Mouse (Mus musculus) heart, embryonic 16.5 days (tissue): Measurements from ENCODE around the gene Gm14327. TPM values are rescaled to one million over a fixed set of nuclear protein-coding genes. Genes with fewer than 3 reads are reported as not detected.
"Not testable (repeated sequence)": the region's sequence is repeated elsewhere in the genome, so short reads cannot be mapped to it uniquely, and the experiment has no call there.

Experiments
- ATAC-seq: fragments of 200-750 bp; cut with Nextera tagmentation; replicated peaks from 2 replicates; pipeline ENCODE4 v1.8.0; 2017; ENCODE audit warnings: moderate number of reproducible peaks; ENCODE audit not compliant: insufficient read depth, low FRiP score; ENCODE audit errors: extremely low read depth
- H3K27ac ChIP-seq: fragments of 300-500 bp; sonication (generic); 2 replicates; pipeline ENCODE4 v1.5.1; 2014; ENCODE audit warnings: mild to moderate bottlenecking, low read length, control low read depth, moderate library complexity
- H3K27me3 ChIP-seq: fragments of 300-500 bp; sonication (generic); 2 replicates; pipeline ENCODE4 v1.6.1; 2014; ENCODE audit warnings: low read length, mixed read lengths; ENCODE audit not compliant: control insufficient read depth, insufficient read depth
- H3K36me3 ChIP-seq: fragments of 300-500 bp; sonication (generic); 2 replicates; pipeline ENCODE4 v1.6.1; 2014; ENCODE audit not compliant: control insufficient read depth, insufficient read depth
- H3K4me1 ChIP-seq: fragments of 300-500 bp; sonication (generic); 2 replicates; pipeline ENCODE4 v1.6.1; 2014; ENCODE audit warnings: low read length, mixed read lengths; ENCODE audit not compliant: control insufficient read depth, insufficient read depth
- H3K4me2 ChIP-seq: fragments of 300-500 bp; sonication (generic); 2 replicates; pipeline ENCODE4 v1.6.1; 2014; ENCODE audit warnings: low read depth, mild to moderate bottlenecking, control low read depth, low read length
- H3K4me3 ChIP-seq: fragments of 300-500 bp; sonication (generic); 2 replicates; pipeline ENCODE4 v1.5.1; 2014; ENCODE audit warnings: mild to moderate bottlenecking, control low read depth, low read length
- H3K9ac ChIP-seq: fragments of 300-500 bp; sonication (generic); 2 replicates; pipeline ENCODE4 v1.6.1; 2014; ENCODE audit warnings: low read length, control low read depth
- H3K9me3 ChIP-seq: fragments of 300-500 bp; sonication (generic); replicated peaks from 2 replicates; pipeline ENCODE4 v1.6.1; 2016; ENCODE audit warnings: low read length; ENCODE audit not compliant: control insufficient read depth
- WGBS: fragments of 180-500 bp; shearing (Covaris S2); extraction: QIAGEN DNeasy Blood & Tissue Kit; methylation state at CpG from one replicate; pipeline ENCODE4 v1.1.7; 2014; 5-methylcytosine and 5-hydroxymethylcytosine counted together
- polyA plus RNA-seq: library from polyadenylated mRNA; unstranded; fragments of >200 nt; fragmentation: Nextera tagmentation; extraction: Ambion mirVana; gene quantifications from 2 replicates; pipeline ENCODE4 v1.2.1, GENCODE M21; 2015

The Gm14327 gene
- polyA plus RNA-seq: 3.9 and 4.2 TPM in 2 replicates

GRCm38 (mm10) chr2:177897046-177897578 is at the start of gene Gm14327:
Gene Gm14327, plus strand, starts transcription at chr2:177897096.
- not testable (repeated sequence) for H3K27ac ChIP-seq, H3K4me1 ChIP-seq, ATAC-seq, H3K9ac ChIP-seq, H3K9me3 ChIP-seq, H3K36me3 ChIP-seq, H3K27me3 ChIP-seq
- 28% methylated on average over 8 of the region's 13 CpGs for WGBS
- peak within 1 kb of the TSS; percentile 21; the same call in 1 of the 2 replicates for H3K4me2 ChIP-seq
- H3K4me3 ChIP-seq: peak within 1 kb of the TSS; percentile 37

DNA sequence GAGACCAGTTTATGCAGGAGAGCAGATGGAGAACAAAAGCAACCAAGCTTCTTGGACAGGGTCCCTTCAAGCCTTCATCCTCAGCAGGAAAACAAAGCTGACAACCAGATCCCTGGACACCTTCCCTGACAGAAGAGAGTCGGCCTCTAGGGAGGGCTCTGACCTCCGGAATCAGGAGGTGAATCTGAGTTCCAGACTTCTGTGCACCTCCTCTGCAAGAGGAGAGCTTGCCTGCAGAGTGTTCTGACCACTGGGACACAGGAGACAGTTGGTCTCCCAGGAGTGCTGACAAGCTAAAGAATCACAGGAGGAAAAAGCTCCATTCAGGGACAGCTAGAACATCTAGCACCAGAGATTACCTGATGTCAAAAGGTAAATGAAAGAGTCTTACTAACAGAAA is 34.6 kb upstream of the Gm14327 start:
- H3K4me2 ChIP-seq, H3K9me3 ChIP-seq, H3K9ac ChIP-seq, H3K27me3 ChIP-seq, H3K36me3 ChIP-seq, ATAC-seq, H3K27ac ChIP-seq, H3K4me3 ChIP-seq, H3K4me1 ChIP-seq: not testable (repeated sequence)
- WGBS: 62% methylated on average over 2 of the region's 2 CpGs

DNA sequence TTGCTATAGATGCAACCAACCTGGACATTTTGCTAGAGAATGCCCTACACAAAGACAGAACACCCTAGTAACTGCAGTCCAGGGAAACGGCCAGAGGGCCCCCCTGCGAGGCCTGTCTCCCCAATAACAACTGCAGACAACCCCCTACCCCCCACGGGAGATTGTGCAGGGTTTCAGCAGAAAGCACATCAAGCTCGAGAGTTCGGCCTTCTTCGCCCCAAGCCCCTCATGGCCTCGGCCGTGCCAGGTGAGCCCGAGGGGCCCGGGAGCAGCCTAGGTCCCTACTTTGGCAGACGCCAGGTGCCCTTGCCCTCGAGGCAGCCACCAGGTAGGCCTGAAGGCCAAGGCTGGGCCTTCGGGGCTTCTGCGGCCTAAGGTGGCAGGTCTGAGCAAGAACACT is 9.2 kb upstream of the Gm14327 start:
- not testable (repeated sequence) for H3K4me1 ChIP-seq, H3K4me2 ChIP-seq, H3K4me3 ChIP-seq, H3K27me3 ChIP-seq, H3K9ac ChIP-seq, ATAC-seq, H3K27ac ChIP-seq, H3K36me3 ChIP-seq, H3K9me3 ChIP-seq
- 86% methylated on average over 13 of the region's 14 CpGs for WGBS

GRCm38 (mm10) chr2:177898171-177898570 is 1.3 kb downstream of the Gm14327 start:
- H3K4me1 ChIP-seq, H3K27ac ChIP-seq, H3K36me3 ChIP-seq, H3K9ac ChIP-seq, ATAC-seq, H3K4me2 ChIP-seq, H3K9me3 ChIP-seq, H3K4me3 ChIP-seq, H3K27me3 ChIP-seq: not testable (repeated sequence)
- WGBS: 57% methylated on average over 2 of the region's 3 CpGs

DNA sequence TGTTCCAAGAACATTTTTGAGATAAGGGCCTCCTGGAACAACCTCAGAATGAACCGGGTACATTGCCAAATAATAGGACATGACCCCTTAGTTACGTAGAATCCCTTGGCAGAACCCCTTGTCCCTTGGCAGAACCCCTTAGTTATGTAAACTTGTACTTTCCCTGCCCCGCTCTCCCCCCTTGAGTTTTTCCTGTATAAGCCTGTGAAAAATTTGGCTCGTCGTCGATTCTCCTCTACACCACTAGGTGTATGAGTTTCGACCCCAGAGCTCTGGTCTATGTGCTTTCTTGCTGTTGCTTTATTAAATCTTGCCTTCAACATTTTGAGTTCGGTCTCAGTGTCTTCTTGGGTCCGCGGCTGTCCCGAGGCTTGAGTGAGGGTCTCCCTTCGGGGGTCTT is 6.4 kb downstream of the Gm14327 start:
- no CpG with 5 or more reads among the region's 12 CpGs for WGBS
- ATAC-seq, H3K36me3 ChIP-seq, H3K27me3 ChIP-seq, H3K4me3 ChIP-seq, H3K9me3 ChIP-seq, H3K4me1 ChIP-seq, H3K27ac ChIP-seq, H3K4me2 ChIP-seq, H3K9ac ChIP-seq: not testable (repeated sequence)

DNA sequence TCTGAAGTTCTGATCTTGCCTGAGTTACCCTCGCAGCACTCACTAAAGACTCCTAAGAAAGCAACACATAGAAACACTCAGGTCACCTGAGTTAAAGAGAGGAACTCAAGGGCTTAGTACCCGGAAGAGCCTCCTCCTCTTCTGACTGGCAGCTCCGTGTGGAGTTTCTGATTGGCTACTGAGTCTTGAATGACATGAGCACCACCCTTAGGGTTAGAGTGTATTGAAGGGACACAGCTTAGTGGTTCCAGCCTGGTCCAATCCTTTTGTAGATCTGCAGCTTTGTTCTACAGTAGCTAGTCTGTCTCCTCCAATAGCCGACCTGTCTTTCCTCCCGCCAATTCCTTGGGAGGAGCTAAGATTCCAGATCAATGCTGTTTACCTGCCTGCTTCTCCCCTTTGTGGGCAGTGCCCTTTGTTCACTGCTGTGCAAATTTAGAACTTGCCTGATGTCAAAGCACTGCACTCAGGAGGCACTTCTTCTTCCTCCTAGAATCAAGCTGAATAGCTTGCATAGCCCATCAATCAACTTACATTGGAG is 28.7 kb downstream of the Gm14327 start, which contains the start of gene Zfp972:
Gene Zfp972, minus strand, starts transcription at position 51 of the 541 bp plus-strand sequence.
- H3K9me3 ChIP-seq, H3K27me3 ChIP-seq, H3K9ac ChIP-seq, H3K27ac ChIP-seq, H3K36me3 ChIP-seq, ATAC-seq, H3K4me2 ChIP-seq, H3K4me1 ChIP-seq: not testable (repeated sequence)
- H3K4me3 ChIP-seq: peak within 1 kb of the TSS; percentile 14; the same call in 1 of the 2 replicates
- WGBS: 45% methylated on average over 3 of the region's 5 CpGs

Other genes starting within 250 kb of the Gm14327 start
- 4.1 and 6.6 TPM in 2 replicates for gene Gm14322, start 137.8 kb upstream of the Gm14327 start, polyA plus RNA-seq
- gene Gm14325, start 56.8 kb upstream of the Gm14327 start, polyA plus RNA-seq: 29.0 and 36.5 TPM in 2 replicates
- gene Zfp972, start 28.5 kb downstream of the Gm14327 start, polyA plus RNA-seq: 0.29 TPM in 1 of 2 replicates, not detected in the other
- 22.3 and 23.7 TPM in 2 replicates for gene Gm14326, start 60.2 kb downstream of the Gm14327 start, polyA plus RNA-seq
- gene Zfp971, start 126.2 kb downstream of the Gm14327 start, polyA plus RNA-seq: 15.5 and 17.6 TPM in 2 replicates
- 14.0 and 14.3 TPM in 2 replicates for gene Zfp931, start 181.4 kb downstream of the Gm14327 start, polyA plus RNA-seq
- gene Phactr3, start 221.9 kb downstream of the Gm14327 start, polyA plus RNA-seq: 5.3 and 6.6 TPM in 2 replicates